Mouse (Mus musculus) limb, embryonic 14.5 days (tissue): ENCODE measurements around the gene Slc30a2. TPM values are rescaled to one million over a fixed set of nuclear protein-coding genes. Genes with fewer than 3 reads are reported as not detected.
A peak's percentile ranks its signal among the peaks of the same experiment; 100 is the strongest.
"Not testable (repeated sequence)": the region's sequence is repeated elsewhere in the genome, so short reads cannot be mapped to it uniquely, and the experiment has no call there.

Source experiments
- ATAC-seq: fragments of 200-750 bp; cut with Nextera tagmentation; 2 replicates; pipeline ENCODE4 v1.8.0; 2017; ENCODE audit warnings: low read depth, moderate number of reproducible peaks, moderate TSS enrichment; ENCODE audit not compliant: low FRiP score
- DNase-seq: peaks from one replicate; pipeline ENCODE4 v3.0.0-alpha.2; 2015; ENCODE audit warnings: low spot score
- H3K27ac ChIP-seq: fragments of 300-500 bp; sonication (generic); replicated peaks from 2 replicates; pipeline ENCODE4 v1.5.1; 2014; ENCODE audit warnings: low read depth, mild to moderate bottlenecking, low read length, moderate library complexity, mixed read lengths
- H3K27me3 ChIP-seq: fragments of 300-500 bp; sonication (generic); 2 replicates; pipeline ENCODE4 v1.6.1; 2014; ENCODE audit warnings: low read length, mixed read lengths; ENCODE audit not compliant: control insufficient read depth, insufficient read depth
- H3K36me3 ChIP-seq: fragments of 300-500 bp; sonication (generic); 2 replicates; pipeline ENCODE4 v1.6.1; 2014; ENCODE audit warnings: mild to moderate bottlenecking, low read length, moderate library complexity, mixed read lengths; ENCODE audit not compliant: control insufficient read depth, insufficient read depth
- H3K4me1 ChIP-seq: fragments of 300-500 bp; sonication (generic); 2 replicates; pipeline ENCODE4 v1.6.1; 2014; ENCODE audit warnings: antibody characterized with exemption, low read length, mixed read lengths; ENCODE audit not compliant: control insufficient read depth, insufficient read depth
- H3K4me2 ChIP-seq: fragments of 300-500 bp; sonication (generic); replicated peaks from 2 replicates; pipeline ENCODE4 v1.6.1; 2014; ENCODE audit warnings: low read depth, mild to moderate bottlenecking, low read length, moderate library complexity; ENCODE audit not compliant: severe bottlenecking
- H3K4me3 ChIP-seq: fragments of 300-500 bp; sonication (generic); replicated peaks from 2 replicates; pipeline ENCODE4 v1.5.1; 2014; ENCODE audit warnings: low read length
- H3K9ac ChIP-seq: fragments of 300-500 bp; sonication (generic); 2 replicates; pipeline ENCODE4 v1.6.1; 2014; ENCODE audit warnings: mild to moderate bottlenecking, low read depth, low read length, moderate library complexity; ENCODE audit not compliant: severe bottlenecking
- H3K9me3 ChIP-seq: fragments of 300-500 bp; sonication (generic); 2 replicates; pipeline ENCODE4 v1.6.1; 2016; ENCODE audit warnings: low read length; ENCODE audit not compliant: control insufficient read depth
- POLR2A ChIP-seq: fragments of 200-500 bp; IDR thresholded peaks from 2 replicates; pipeline ENCODE4 v1.8.0; 2012; ENCODE audit warnings: inconsistent platforms, mild to moderate bottlenecking, moderate library complexity, borderline replicate concordance; ENCODE audit not compliant: insufficient read depth, insufficient read length; ENCODE audit errors: extremely low read depth
- WGBS: fragments of 180-500 bp; shearing (Covaris S2); extraction: QIAGEN DNeasy Blood & Tissue Kit; methylation state at CpG from one replicate; pipeline ENCODE4 v1.1.7; 2014; 5-methylcytosine and 5-hydroxymethylcytosine counted together
- polyA plus RNA-seq, 2 experiments: library from polyadenylated mRNA; depleted of rRNA in 1 of 2; stranded (reverse) in 1 of 2; unstranded in 1 of 2; fragments of >200 nt; fragmentation: Nextera tagmentation in 1 of 2; extraction: Ambion mirVana in 1 of 2; gene quantifications; 2 replicates each; pipeline versions ENCODE4 v1.2.1 to v1.2.3; 2012 to 2014

The Slc30a2 gene
- polyA plus RNA-seq, 2 experiments = 0.21 to 0.78 TPM

GRCm38 (mm10) chr4:134379510-134379909 lies 36.5 kb downstream of the Slc30a2 start:
- H3K4me1 ChIP-seq = peaks cover 6% of the 10 kb centered on the region; the same call in 1 of the 2 replicates
- no peaks in the 10 kb centered on the region for H3K9me3 ChIP-seq
- ATAC-seq = no peak
- H3K4me2 ChIP-seq = no peak overlapping the region
- no peaks in the 10 kb centered on the region for H3K27me3 ChIP-seq
- H3K27ac ChIP-seq = no peak overlapping the region
- no peak overlapping the region for H3K4me3 ChIP-seq
- H3K36me3 ChIP-seq = no peaks in the 10 kb centered on the region
- H3K9ac ChIP-seq = no peak overlapping the region
- WGBS = 81% methylated on average over 8 of the region's 8 CpGs
- no peak for TF ChIP-seq POLR2A
- no peak for DNase-seq

GRCm38 (mm10) chr4:134383750-134384149 lies 40.8 kb downstream of the Slc30a2 start, which contains the start of gene Extl1:
Extl1 (minus strand) TSS chr4:134383850.
- not testable (repeated sequence) for H3K4me3 ChIP-seq, H3K36me3 ChIP-seq, DNase-seq, H3K9ac ChIP-seq, H3K9me3 ChIP-seq, H3K27me3 ChIP-seq, H3K4me2 ChIP-seq, H3K4me1 ChIP-seq, ATAC-seq, H3K27ac ChIP-seq
- 96% methylated on average over 2 of the region's 6 CpGs for WGBS

DNA sequence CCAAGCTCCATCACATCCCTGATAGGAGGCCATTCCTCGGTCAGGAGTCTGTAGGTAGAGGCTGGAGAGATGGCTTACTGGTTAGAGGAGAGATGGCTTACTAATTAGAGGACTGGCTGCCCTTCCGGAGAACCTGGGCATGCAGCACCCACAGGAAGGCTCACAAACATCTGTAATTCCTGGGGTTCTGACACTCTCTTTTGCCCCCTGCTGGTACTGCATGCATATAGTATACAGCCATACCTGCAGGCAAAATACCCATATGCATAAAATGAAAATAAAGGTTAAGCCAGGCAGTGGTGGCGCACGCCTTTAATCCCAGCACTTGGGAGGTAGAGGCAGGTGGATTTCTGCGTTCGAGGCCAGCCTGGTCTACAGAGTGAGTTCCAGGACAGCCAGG lies 44.3 kb downstream of the Slc30a2 start:
- H3K27me3 ChIP-seq = no peaks in the 10 kb centered on the region
- no peak overlapping the region for H3K4me3 ChIP-seq
- ATAC-seq (no peak), DNase-seq (no peak)
- H3K27ac ChIP-seq = no peak overlapping the region
- WGBS = 65% methylated on average over 6 of the region's 6 CpGs
- no peak overlapping the region for H3K9ac ChIP-seq
- H3K9me3 ChIP-seq = no peaks in the 10 kb centered on the region
- no peaks in the 10 kb centered on the region for H3K36me3 ChIP-seq
- H3K4me1 ChIP-seq = peaks cover under 1% of the 10 kb centered on the region; the same call in 1 of the 2 replicates
- TF ChIP-seq POLR2A = no peak
- H3K4me2 ChIP-seq = no peak overlapping the region

DNA sequence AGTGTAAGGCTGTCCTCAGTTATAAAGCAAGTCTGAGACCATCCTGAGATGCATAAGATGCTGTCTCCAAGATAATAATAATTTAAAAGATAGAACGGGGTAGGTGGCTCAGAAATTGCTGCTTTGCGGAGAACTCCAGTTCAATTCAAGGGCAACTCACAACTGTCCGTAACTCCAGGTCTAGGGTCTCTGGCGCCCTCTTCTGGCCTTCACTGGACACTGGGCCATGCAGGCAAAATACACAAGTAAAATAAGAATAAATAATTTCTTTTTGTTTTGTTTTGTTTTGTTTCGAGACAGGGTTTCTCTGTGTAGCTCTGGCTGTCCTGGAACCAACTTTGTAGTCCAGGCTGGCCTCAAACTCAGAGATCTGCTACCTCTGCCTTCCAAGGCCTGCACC lies 45.4 kb downstream of the Slc30a2 start:
- no peak for DNase-seq
- H3K36me3 ChIP-seq = no peaks in the 10 kb centered on the region
- no peak overlapping the region for H3K4me3 ChIP-seq
- no peak overlapping the region for H3K27ac ChIP-seq
- no peak overlapping the region for H3K4me2 ChIP-seq
- 12% methylated on average over 5 of the region's 5 CpGs for WGBS
- TF ChIP-seq POLR2A = no peak
- peaks cover 3% of the 10 kb centered on the region; the same call in 1 of the 2 replicates for H3K4me1 ChIP-seq
- H3K9ac ChIP-seq = no peak overlapping the region
- no peaks in the 10 kb centered on the region for H3K27me3 ChIP-seq
- no peak for ATAC-seq
- no peaks in the 10 kb centered on the region for H3K9me3 ChIP-seq

DNA sequence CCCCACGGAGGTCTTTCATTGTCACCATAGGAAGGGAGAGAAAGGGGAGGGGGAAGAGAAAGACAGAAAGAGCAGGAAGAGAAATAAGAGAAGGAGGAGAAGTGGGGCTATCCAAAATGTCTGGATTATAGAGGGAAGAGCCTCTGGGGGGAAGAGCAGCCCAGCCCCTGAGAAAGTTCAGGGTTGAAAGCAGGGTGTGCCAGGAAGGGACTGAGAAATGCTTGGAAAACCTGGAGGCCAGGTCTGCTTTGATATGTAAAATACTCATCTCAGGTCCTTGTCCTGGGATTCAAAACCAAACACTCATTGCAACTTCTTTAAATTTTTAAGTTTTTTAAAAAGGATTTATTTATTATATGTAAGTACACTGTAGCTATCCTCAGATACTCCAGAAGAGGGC lies 48.7 kb downstream of the Slc30a2 start:
- H3K27me3 ChIP-seq = no peaks in the 10 kb centered on the region
- WGBS = 82% methylated on average over 1 of the region's 1 CpGs
- no peak overlapping the region for H3K27ac ChIP-seq
- TF ChIP-seq POLR2A = no peak
- H3K9me3 ChIP-seq = no peaks in the 10 kb centered on the region
- ATAC-seq (no peak), DNase-seq (no peak)
- H3K36me3 ChIP-seq = no peaks in the 10 kb centered on the region
- H3K4me1 ChIP-seq = peaks cover 3% of the 10 kb centered on the region; the same call in 1 of the 2 replicates
- H3K4me2 ChIP-seq = no peak overlapping the region
- H3K9ac ChIP-seq = no peak overlapping the region
- H3K4me3 ChIP-seq = no peak overlapping the region

- no peak overlapping the region for H3K9ac ChIP-seq
- H3K9me3 ChIP-seq = no peaks in the 10 kb centered on the region
- ATAC-seq = peak; percentile 42; the same call in 1 of the 2 replicates
- no peak overlapping the region for H3K4me3 ChIP-seq
- H3K27ac ChIP-seq = no peak overlapping the region
- H3K36me3 ChIP-seq = no peaks in the 10 kb centered on the region
- WGBS = 24% methylated on average over 8 of the region's 8 CpGs
- no peaks in the 10 kb centered on the region for H3K27me3 ChIP-seq
- H3K4me1 ChIP-seq = peaks cover 8% of the 10 kb centered on the region; the same call in 1 of the 2 replicates
- TF ChIP-seq POLR2A = no peak
- H3K4me2 ChIP-seq = peak overlapping the region; percentile 23
- DNase-seq = peak; percentile 84
Measured at GRCm38 (mm10) chr4:134392595-134392994, 49.6 kb downstream of the Slc30a2 start.
